Mouse (Mus musculus): ENCODE measurements around the gene Grk5. TPM values are rescaled to one million over a fixed set of nuclear protein-coding genes. Genes with fewer than 3 reads are reported as not detected.

Grk5 gene
- total RNA-seq, 2 experiments from 2014 or later, result 3.9 to 5.4 TPM

GRCm38 (mm10) chr19:60959706-60960230, 70.2 kb downstream of the Grk5 start:
- intact Hi-C loops (cut with DNase I), result no loop called here
- 0 out of 2 replicates have a peak overlapping the region, but pooled peaks have one; percentile 20 for H3K27ac ChIP-seq
- no peak for TF ChIP-seq CTCF (IDR thresholded peaks at IDR 0.05)
- DNase-seq, result peak; percentile 28
- no peak overlapping the region for H3K4me3 ChIP-seq

DNA sequence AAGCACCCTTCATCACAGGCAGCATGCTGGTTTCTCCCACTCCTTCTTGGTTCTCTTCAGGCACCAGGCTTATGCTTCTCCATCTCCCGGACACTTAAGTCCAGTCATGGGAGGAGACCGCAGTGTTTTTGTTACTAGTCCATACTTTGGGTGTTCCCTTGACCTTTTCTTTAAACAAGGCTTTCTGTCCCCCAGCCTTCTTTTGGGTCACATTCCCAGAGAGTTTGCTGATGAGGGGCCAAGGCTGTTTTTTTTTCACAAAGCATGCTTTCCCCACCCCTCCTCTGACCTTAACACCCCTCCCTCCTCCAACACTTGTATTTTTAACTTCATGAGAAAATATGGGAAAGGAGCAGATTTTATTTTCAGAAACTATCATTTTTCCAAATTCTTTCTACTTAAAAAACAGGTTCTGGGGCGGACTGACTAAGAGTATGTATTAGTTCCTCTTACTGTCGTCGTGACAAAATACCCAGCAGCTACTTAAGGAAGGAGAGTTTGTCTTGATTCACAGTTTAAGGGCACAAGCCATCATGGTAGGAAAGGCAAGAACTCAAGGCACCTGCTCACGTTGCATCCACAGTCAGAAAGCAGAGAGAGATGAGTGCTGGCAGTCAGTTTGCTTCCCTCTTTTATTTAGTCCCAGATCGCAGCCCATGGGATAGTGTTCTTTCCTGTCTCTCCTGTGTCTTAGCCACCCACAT, 73.0 kb downstream of the Grk5 start:
- Histone ChIP-seq H3K4me3 (no peak overlapping the region), H3K27ac (peak overlapping the region; percentile 60)
- no peak for DNase-seq
- TF ChIP-seq CTCF (IDR thresholded peaks at IDR 0.05), result no peak
- intact Hi-C loops (cut with DNase I), result no loop called here

DNA sequence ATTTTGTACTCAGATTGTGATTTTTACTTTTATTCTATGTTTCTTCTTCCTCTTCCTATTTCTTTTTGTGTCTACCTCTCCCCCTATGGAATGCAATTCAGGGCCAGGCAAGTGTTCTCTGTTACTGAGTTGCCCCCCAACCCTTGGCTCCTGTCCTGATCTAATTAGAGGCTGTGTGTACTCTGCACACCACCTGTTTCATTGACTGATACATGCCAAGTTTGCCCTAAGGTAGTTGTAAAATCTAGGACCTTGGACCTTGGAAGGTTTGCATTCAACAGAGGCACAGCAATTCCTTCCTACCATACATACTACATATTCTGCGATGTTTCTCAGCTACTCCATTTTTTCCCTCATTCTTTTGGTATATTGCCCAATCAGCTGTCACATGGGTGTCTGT, 78.4 kb downstream of the Grk5 start:
- no peak for TF ChIP-seq CTCF (IDR thresholded peaks at IDR 0.05)
- H3K27ac ChIP-seq, result no peak overlapping the region
- intact Hi-C loops (cut with DNase I), result no loop called here
- H3K4me3 ChIP-seq, result no peak overlapping the region
- DNase-seq, result no peak

DNA sequence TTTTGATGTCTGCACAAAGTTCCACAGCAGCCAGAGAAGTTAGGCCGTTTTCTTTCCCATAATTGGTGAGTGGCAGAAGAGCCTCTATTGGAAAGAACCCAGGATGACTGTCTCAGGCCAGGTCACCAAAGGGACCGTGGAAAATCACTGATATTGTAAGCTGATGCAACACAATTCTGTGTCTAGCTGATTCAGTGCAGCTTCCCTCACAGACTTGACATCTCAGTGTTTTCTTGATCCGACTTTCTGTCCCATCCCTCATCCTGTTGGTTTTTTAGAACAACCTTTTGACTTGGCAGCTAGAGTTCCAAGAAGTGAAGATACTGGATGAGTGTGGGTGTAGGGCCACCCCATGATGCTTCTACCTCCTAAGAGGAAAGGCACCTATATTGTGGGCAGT, 80.9 kb downstream of the Grk5 start:
- Histone ChIP-seq H3K27ac (no peak overlapping the region), H3K4me3 (no peak overlapping the region)
- intact Hi-C loops (cut with DNase I), result no loop called here
- TF ChIP-seq CTCF (IDR thresholded peaks at IDR 0.05), result no peak
- no peak for DNase-seq

DNA sequence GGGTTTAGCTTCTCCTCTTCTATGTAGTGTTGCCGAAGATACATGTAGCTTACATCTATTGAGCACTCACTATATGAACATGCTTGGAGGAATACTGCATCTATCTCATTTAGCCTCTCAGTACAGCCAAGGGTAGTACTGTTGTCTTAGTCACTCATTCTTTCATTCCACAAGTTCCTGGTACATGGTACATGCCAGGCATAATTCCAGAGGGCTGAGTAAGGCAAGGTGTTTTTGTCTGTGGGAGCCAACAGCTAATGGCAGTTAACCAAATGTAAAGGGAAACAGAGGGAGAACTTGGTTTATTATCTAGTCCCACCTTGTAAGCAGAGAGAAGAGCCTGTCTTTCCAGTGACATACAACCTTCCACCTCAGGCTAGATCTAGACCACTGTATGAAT, 82.0 kb downstream of the Grk5 start:
- TF ChIP-seq CTCF (IDR thresholded peaks at IDR 0.05), result no peak
- H3K27ac ChIP-seq, result no peak overlapping the region
- H3K4me3 ChIP-seq, result no peak overlapping the region
- DNase-seq, result no peak
- intact Hi-C loops (cut with DNase I), result no loop called here

DNA sequence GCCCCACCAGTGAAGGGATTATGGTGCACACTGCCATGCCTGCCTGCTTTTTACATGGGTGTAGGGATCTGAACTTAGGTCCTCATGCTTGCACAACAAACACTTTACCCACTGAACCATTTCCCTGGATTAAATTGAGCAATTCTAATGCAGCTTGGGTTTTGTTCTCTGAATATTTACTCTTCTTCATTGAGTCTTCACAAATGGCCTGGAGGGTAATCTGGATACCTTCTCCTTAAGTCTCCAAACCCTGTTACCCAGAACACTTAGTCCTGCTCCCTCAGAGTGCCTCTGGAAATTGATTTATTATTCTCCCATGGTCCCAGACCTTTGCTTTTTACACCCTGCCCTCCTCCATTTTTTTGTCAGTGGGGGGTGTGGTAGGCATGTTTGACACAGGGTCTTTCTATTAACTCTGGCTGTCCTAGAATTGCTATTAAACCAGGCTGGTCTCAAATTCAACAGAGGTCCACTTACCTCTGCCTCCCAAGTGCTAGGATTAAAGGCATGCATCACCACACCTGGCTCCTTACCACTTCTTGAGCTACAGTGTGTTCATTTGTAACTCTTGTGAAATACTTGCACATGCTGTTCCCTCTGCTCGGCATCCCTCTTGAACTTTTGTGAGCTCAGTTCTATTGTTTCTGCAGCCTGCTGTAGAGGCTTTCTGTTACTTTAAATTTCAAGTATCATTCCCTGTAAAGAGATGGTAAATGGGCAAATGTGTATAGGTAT, 82.9 kb downstream of the Grk5 start:
- no peak for TF ChIP-seq CTCF (IDR thresholded peaks at IDR 0.05)
- intact Hi-C loops (cut with DNase I), result no loop called here
- no peak for DNase-seq
- Histone ChIP-seq H3K27ac (no peak overlapping the region), H3K4me3 (no peak overlapping the region)

- no peak for DNase-seq
- H3K4me3 ChIP-seq, result no peak overlapping the region
- intact Hi-C loops (cut with DNase I), result no loop called here
- no peak for TF ChIP-seq CTCF (IDR thresholded peaks at IDR 0.05)
- no peak overlapping the region for H3K27ac ChIP-seq
Observed at GRCm38 (mm10) chr19:60973508-60973907, 84.0 kb downstream of the Grk5 start.

DNA sequence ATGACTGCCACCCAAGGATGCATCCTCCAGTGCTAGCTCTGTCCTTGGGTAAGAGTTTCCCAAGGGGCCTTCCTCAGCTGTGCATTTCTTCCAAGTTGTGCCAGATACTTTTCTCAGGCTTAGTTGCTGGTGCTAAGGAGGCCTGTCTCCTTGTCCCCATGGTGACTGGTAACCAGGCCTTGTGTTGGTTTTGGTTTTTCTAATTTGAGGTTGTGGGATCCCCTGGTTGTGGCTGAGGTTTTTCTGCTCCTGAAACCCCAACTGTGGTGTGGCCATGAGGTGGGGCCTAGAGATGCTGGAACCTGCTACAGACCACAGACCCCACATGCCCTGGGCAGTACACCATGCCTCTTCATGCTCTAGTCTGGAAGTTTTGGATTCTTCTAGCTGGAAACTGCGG, 90.0 kb downstream of the Grk5 start:
- no peak overlapping the region for H3K27ac ChIP-seq
- no peak for TF ChIP-seq CTCF (IDR thresholded peaks at IDR 0.05)
- no peak overlapping the region for H3K4me3 ChIP-seq
- no peak for DNase-seq
- intact Hi-C loops (cut with DNase I), result no loop called here

DNA sequence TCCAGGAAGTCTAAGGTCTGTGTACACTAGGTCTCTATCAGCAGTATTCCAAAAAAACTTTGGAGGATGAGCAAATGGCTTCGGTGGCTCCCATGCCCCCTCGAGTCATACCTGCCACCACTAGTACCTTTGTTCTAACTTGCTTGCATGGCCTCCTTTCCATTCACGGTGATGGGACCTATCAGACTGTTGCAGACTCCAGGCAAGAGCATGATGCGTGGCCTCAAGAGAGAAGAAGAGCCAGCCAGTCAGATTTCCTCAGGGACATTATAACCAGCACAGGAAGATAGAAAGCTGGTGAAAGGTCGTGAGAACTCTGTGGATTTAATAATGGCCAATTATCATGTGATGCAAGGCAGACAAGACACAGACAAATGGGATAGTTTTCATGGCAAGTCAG, 91.8 kb downstream of the Grk5 start:
- intact Hi-C loops (cut with DNase I), result no loop called here
- no peak for DNase-seq
- no peak overlapping the region for H3K27ac ChIP-seq
- no peak overlapping the region for H3K4me3 ChIP-seq
- no peak for TF ChIP-seq CTCF (IDR thresholded peaks at IDR 0.05)

GRCm38 (mm10) chr19:60981894-60982293, 92.3 kb downstream of the Grk5 start:
- no peak overlapping the region for H3K4me3 ChIP-seq
- no peak for TF ChIP-seq CTCF (IDR thresholded peaks at IDR 0.05)
- no peak for DNase-seq
- H3K27ac ChIP-seq, result no peak overlapping the region
- intact Hi-C loops (cut with DNase I), result no loop called here

DNA sequence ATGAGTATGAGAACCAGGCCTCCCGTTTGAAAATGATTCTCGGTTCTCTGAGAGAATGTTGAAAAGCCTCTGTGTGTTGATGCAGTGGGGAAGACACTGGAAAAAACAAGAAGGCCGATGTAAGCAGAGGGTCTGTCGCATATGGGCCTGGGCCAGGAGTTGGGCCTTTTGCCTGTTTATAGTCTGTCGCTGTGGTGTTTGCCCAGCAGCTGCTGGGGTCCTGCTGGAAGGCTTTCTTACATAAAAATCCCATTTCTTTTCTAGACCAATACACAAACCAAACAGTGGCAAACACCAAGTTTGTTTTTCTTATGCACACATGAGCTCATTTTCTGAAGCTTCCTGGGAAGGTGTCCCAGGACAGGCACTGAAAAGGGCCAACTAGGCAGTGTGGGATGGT, 100.2 kb downstream of the Grk5 start:
- H3K4me3 ChIP-seq, result no peak overlapping the region
- intact Hi-C loops (cut with DNase I), result no loop called here
- H3K27ac ChIP-seq, result no peak overlapping the region
- no peak for TF ChIP-seq CTCF (IDR thresholded peaks at IDR 0.05)
- no peak for DNase-seq

DNA sequence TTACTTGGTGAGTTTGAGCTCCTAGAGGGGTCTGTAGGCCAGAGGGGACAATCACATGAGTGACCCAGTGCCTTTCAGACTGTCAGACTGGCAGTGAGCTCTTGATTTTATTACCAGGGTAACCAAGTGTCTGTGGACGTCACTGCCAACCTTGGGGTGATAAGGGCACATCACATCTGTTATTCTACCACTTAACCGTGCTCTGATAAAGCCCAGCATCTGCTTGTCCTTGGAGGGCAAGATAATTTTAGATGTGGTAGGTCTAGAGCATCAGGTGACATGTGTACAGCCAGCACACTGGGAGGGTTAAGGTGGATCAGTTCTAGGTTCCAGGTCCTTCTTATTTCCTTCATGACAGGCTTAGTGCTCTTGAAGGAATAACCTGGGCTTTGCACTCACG, 104.7 kb downstream of the Grk5 start:
- intact Hi-C loops (cut with DNase I), result no loop called here

GRCm38 (mm10) chr19:60994845-60995244, 105.3 kb downstream of the Grk5 start:
- Histone ChIP-seq H3K27ac (no peak overlapping the region), H3K4me3 (no peak overlapping the region)
- intact Hi-C loops (cut with DNase I), result no loop called here
- no peak for TF ChIP-seq CTCF (IDR thresholded peaks at IDR 0.05)
- no peak for DNase-seq

More for the DNA sequence above, 104.7 kb downstream of the Grk5 start:
- Histone ChIP-seq H3K4me3 (no peak overlapping the region), H3K27ac (no peak overlapping the region)
- no peak for TF ChIP-seq CTCF (IDR thresholded peaks at IDR 0.05)
- DNase-seq, result no peak
